Comparison of ENCODE assay signal across 26 mouse cellular contexts in the genomic region with DNA sequence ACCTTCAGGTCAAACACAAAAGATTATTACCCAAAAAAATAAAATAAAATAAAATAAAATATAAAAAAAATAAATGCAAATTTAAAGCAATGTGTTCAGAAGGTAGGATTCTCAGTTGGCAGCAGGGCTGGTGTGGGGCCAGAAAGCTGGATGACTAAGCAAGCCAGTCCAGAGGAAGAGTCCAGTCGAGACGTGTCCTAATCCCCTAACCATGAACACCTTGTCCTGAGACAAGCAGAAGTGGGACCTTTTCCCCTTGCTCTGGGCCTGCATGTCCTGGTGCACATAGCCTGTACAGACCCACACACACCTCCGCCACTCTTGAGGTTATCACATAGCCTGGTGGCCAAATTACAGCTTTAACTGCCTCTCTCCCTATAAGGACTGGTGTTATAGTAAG. TPM values are rescaled to one million over a fixed set of nuclear protein-coding genes. Genes with fewer than 3 reads are reported as not detected.
A peak's percentile ranks its signal among the peaks of the same experiment; 100 is the strongest.
DNase-seq lines count a peak whose midpoint lies in the region; TF ChIP-seq lines count a peak whose summit lies in the region.
"Had no signal": no experiment of that assay in that cellular context is flagged by ENCODE, and none has a peak within 500 bp of the region (broad histone marks: within the 10 kb centered on the region; RNA-seq: fewer than 3 reads in every experiment).

No protein-coding gene starts in this region.

- peak; percentile 31 for DNase-seq in adrenal gland, postnatal 14 days
- no peak for DNase-seq in adrenal gland, postnatal 4 days (ENCODE audit: low spot score in 2 of 2)
- DNase-seq in kidney, adult 2 months, result peak; percentile 17
- DNase-seq in kidney, adult 11 months, result no peak
- DNase-seq in 416B (ENCODE audit: low read depth), result peak; percentile 20
- peak; percentile 62 for DNase-seq in fat pad, adult 2 months (ENCODE audit: extremely low read depth, low read depth, low spot score)
- no peak for DNase-seq in layer of hippocampus, adult 9-10 months (ENCODE audit: low spot score)
- DNase-seq: cerebellum, adult 2 months; cerebellum, postnatal 25 days; gastrocnemius, postnatal 14 days; heart, adult 18-20 months; heart, postnatal 10 days; kidney, adult 8-10 months; kidney, postnatal 4 days; left cerebral cortex, postnatal 4 days; right cerebral cortex, adult 18-20 months; thymus, postnatal 25 days had no signal

- no peak for TF ChIP-seq POLR2A in kidney, adult 2 months (IDR thresholded peaks at IDR 0.05; ENCODE audit: low read depth, low read length)

- 79% methylated on average over 3 of the region's 3 CpGs for WGBS in kidney, adult 2 months

- H3K27ac ChIP-seq in kidney, adult 2 months (ENCODE audit: insufficient read depth, low read depth, low read length), result no peak overlapping the region
- H3K27ac ChIP-seq: embryonic facial prominence, embryonic 13.5 days; forebrain, embryonic 15.5 days; hindbrain, embryonic 10.5 days; left cerebral cortex, adult 2 months; limb, embryonic 15.5 days; midbrain, embryonic 12.5 days; neural tube, embryonic 15.5 days had no signal

- no peaks in the 10 kb centered on the region for H3K27me3 ChIP-seq in kidney, adult 2 months (replicated peaks; ENCODE audit: control insufficient read depth, insufficient read depth, low read length)
- H3K27me3 ChIP-seq: embryonic facial prominence, embryonic 13.5 days; forebrain, embryonic 15.5 days; heart, embryonic 12.5 days; limb, embryonic 15.5 days; midbrain, embryonic 12.5 days; neural tube, embryonic 15.5 days; stomach, embryonic 15.5 days had no signal

- H3K36me3 ChIP-seq in kidney, adult 2 months (ENCODE audit: control insufficient read depth, insufficient read depth, low read length), result no peaks in the 10 kb centered on the region

- no peak overlapping the region for H3K4me3 ChIP-seq in kidney, adult 2 months (ENCODE audit: insufficient read depth, low read depth, low read length)
- H3K4me3 ChIP-seq: embryonic facial prominence, embryonic 13.5 days; forebrain, embryonic 15.5 days; heart, embryonic 12.5 days; hindbrain, embryonic 10.5 days; left cerebral cortex, adult 2 months; limb, embryonic 15.5 days; midbrain, embryonic 12.5 days; neural tube, embryonic 15.5 days; stomach, embryonic 15.5 days had no signal

- TF ChIP-seq CTCF in kidney, adult 2 months (conservative IDR thresholded peaks at IDR 0.05; ENCODE audit: insufficient read depth, insufficient read length, low read depth, low read length), result no peak

- no peaks in the 10 kb centered on the region for H3K4me1 ChIP-seq in kidney, adult 2 months (ENCODE audit: control insufficient read depth, insufficient read depth, low read length)
- H3K4me1 ChIP-seq: hindbrain, embryonic 10.5 days; limb, embryonic 15.5 days; midbrain, embryonic 12.5 days; neural tube, embryonic 15.5 days; stomach, embryonic 15.5 days had no signal

RNA-seq across cellular contexts. Expression of a gene that starts 35.1 kb away (rescaled TPM):
- 164 and 165 TPM in 2 replicates for total RNA-seq in adrenal gland, postnatal 14 days (2021)
- total RNA-seq in adrenal gland, postnatal 4 days (2021), result 100 to 1,000 TPM; 171 to 179 TPM
- polyA plus RNA-seq in kidney, adult 2 months (2012; rRNA removed), result 67.8 and 70.6 TPM in 2 replicates

Comparison
In these comparisons a context has a peak if more than half of its experiments do, and no peak if none do; other contexts are left out.
1. DNase-seq: peak in adrenal gland, postnatal 14 days (single experiment), kidney, adult 2 months (single experiment), 416B (single experiment) and fat pad, adult 2 months (single experiment); none in adrenal gland, postnatal 4 days (0 of 2), kidney, adult 11 months (single experiment) and layer of hippocampus, adult 9-10 months (single experiment).